Mouse (Mus musculus) heart, embryonic 15.5 days (tissue): ENCODE results near the gene 2610001J05Rik. TPM values are rescaled to one million over a fixed set of nuclear protein-coding genes. Genes with fewer than 3 reads are reported as not detected.
A peak's percentile ranks its signal among the peaks of the same experiment; 100 is the strongest.

Experiments used
- ATAC-seq: fragments of 200-750 bp; cut with Nextera tagmentation; replicated peaks from 2 replicates; pipeline ENCODE4 v1.8.0; 2017; ENCODE audit warnings: low read depth, moderate TSS enrichment; ENCODE audit not compliant: insufficient number of reproducible peaks, insufficient read depth, low FRiP score
- H3K27ac ChIP-seq: fragments of 300-500 bp; sonication (generic); 2 replicates; pipeline ENCODE4 v1.5.1; 2015; ENCODE audit warnings: mild to moderate bottlenecking, inconsistent platforms
- H3K27me3 ChIP-seq: fragments of 300-500 bp; sonication (generic); 2 replicates; pipeline ENCODE4 v1.6.1; 2015; ENCODE audit warnings: inconsistent platforms
- H3K36me3 ChIP-seq: fragments of 300-500 bp; sonication (generic); 2 replicates; pipeline ENCODE4 v1.6.1; 2015; ENCODE audit warnings: mild to moderate bottlenecking, inconsistent platforms
- H3K4me1 ChIP-seq: fragments of 300-500 bp; sonication (generic); replicated peaks from 2 replicates; pipeline ENCODE4 v1.6.1; 2015; ENCODE audit warnings: inconsistent platforms
- H3K4me2 ChIP-seq: fragments of 300-500 bp; sonication (generic); 2 replicates; pipeline ENCODE4 v1.6.1; 2015; ENCODE audit warnings: inconsistent platforms, mild to moderate bottlenecking, moderate library complexity
- H3K4me3 ChIP-seq: fragments of 300-500 bp; sonication (generic); 2 replicates; pipeline ENCODE4 v1.5.1; 2015; ENCODE audit warnings: mild to moderate bottlenecking, inconsistent platforms
- H3K9ac ChIP-seq: fragments of 300-500 bp; sonication (generic); 2 replicates; pipeline ENCODE4 v1.6.1; 2015; ENCODE audit warnings: mild to moderate bottlenecking, inconsistent platforms
- H3K9me3 ChIP-seq: fragments of 300-500 bp; sonication (generic); replicated peaks from 2 replicates; pipeline ENCODE4 v1.6.1; 2016; ENCODE audit warnings: inconsistent platforms
- WGBS: fragments of 180-500 bp; shearing (Covaris S2); methylation state at CpG from one replicate; pipeline ENCODE4 v1.1.7; 2015; ENCODE audit warnings: mixed read lengths; 5-methylcytosine and 5-hydroxymethylcytosine counted together
- polyA plus RNA-seq: library from polyadenylated mRNA; unstranded; fragments of >200 nt; fragmentation: Nextera tagmentation; extraction: Ambion mirVana; gene quantifications from 2 replicates; pipeline ENCODE4 v1.2.1, GENCODE M21; 2015

Gene 2610001J05Rik
- polyA plus RNA-seq: 110 and 118 TPM in 2 replicates

GRCm38 (mm10) chr6:13870919-13871624 lies at the start of gene 2610001J05Rik:
2610001J05Rik (minus strand) TSS chr6:13871518.
- Histone ChIP-seq H3K9ac (peak within 1 kb of the TSS; percentile 76), H3K27ac (peak within 1 kb of the TSS; percentile 90), H3K4me2 (peak within 1 kb of the TSS; percentile 58), H3K36me3 (no peaks in the 10 kb centered on the region; the same call in 1 of the 2 replicates), H3K27me3 (no peaks in the 10 kb centered on the region), H3K4me1 (peaks cover 10% of the 10 kb centered on the region), H3K4me3 (peak within 1 kb of the TSS; percentile 75), H3K9me3 (no peaks in the 10 kb centered on the region)
- ATAC-seq: peak; percentile 100
- under 1% methylated on average over 19 of the region's 19 CpGs for WGBS

- no peaks in the 10 kb centered on the region for H3K9me3 ChIP-seq
- H3K27ac ChIP-seq: no peak overlapping the region
- no peak overlapping the region for H3K4me3 ChIP-seq
- no peaks in the 10 kb centered on the region for H3K27me3 ChIP-seq
- no peaks in the 10 kb centered on the region for H3K4me1 ChIP-seq
- H3K4me2 ChIP-seq: no peak overlapping the region
- WGBS: 83% methylated on average over 10 of the region's 10 CpGs
- no peak overlapping the region for H3K9ac ChIP-seq
- H3K36me3 ChIP-seq: no peaks in the 10 kb centered on the region
- ATAC-seq: no peak
Observed at GRCm38 (mm10) chr6:13909762-13910537, 38.6 kb upstream of the 2610001J05Rik start.

DNA sequence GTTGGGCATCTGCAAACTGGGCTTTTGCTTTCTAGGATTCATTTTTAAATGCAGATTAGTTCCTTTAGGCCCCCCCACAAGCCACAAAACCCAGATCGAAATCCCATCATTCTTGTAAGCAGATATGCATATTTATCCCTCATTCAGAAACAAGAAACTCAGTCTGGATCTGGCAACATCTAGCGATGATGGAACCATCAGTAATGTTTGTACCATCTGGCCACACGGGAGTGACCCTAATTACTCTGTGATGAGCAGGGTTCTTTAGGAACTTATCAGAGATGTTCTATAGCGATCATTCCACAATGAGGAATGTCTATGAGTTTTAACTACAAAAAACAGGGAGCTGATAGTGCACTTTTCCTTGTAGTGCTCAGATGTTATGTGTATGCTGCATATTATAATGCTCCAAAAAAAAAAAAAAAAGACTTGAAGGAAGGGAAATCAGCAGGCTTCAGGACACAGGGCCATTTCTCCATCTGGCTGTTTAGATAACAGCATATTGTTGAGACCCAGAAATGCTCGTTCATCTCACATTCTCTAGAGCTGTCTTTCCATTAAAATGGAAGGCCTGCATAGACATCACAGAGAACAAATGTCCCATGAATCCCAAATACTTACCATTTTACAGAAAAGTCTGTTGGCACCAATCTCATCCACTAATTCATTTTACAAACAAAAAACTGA lies 31.8 kb upstream of the 2610001J05Rik start:
- Histone ChIP-seq H3K4me2 (no peak overlapping the region), H3K4me3 (no peak overlapping the region), H3K4me1 (no peaks in the 10 kb centered on the region), H3K9me3 (no peaks in the 10 kb centered on the region), H3K27ac (no peak overlapping the region), H3K9ac (no peak overlapping the region), H3K27me3 (no peaks in the 10 kb centered on the region), H3K36me3 (no peaks in the 10 kb centered on the region)
- WGBS: 79% methylated on average over 5 of the region's 5 CpGs
- no peak for ATAC-seq

GRCm38 (mm10) chr6:13884877-13885592 lies 13.7 kb upstream of the 2610001J05Rik start:
- Histone ChIP-seq H3K27me3 (no peaks in the 10 kb centered on the region), H3K4me2 (no peak overlapping the region), H3K9me3 (no peaks in the 10 kb centered on the region), H3K4me3 (no peak overlapping the region), H3K9ac (no peak overlapping the region), H3K27ac (no peak overlapping the region), H3K36me3 (no peaks in the 10 kb centered on the region), H3K4me1 (no peaks in the 10 kb centered on the region)
- WGBS: 77% methylated on average over 3 of the region's 3 CpGs
- ATAC-seq: no peak

DNA sequence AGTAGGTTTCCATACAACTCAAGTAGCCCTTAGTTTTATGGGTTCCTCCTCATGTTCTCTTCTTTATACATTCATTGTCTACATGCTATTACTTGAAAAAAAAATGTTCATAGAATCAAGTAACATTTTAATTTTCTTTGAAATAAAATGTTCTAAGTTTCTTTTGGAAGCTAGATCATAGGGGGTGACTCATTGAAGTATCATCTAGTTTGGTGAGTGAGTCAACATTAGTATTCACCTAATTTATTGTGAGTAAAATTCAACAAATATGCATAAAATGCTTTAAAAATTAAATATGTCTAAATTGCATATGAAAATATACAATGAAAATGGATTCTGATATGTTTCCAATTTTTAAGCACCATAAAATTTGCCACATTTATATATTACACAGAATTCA lies 11.6 kb upstream of the 2610001J05Rik start:
- H3K4me1 ChIP-seq: no peaks in the 10 kb centered on the region
- H3K4me2 ChIP-seq: no peak overlapping the region
- ATAC-seq: no peak
- H3K9me3 ChIP-seq: no peaks in the 10 kb centered on the region
- H3K27me3 ChIP-seq: no peaks in the 10 kb centered on the region
- H3K36me3 ChIP-seq: no peaks in the 10 kb centered on the region
- H3K27ac ChIP-seq: no peak overlapping the region
- H3K4me3 ChIP-seq: no peak overlapping the region
- H3K9ac ChIP-seq: no peak overlapping the region

DNA sequence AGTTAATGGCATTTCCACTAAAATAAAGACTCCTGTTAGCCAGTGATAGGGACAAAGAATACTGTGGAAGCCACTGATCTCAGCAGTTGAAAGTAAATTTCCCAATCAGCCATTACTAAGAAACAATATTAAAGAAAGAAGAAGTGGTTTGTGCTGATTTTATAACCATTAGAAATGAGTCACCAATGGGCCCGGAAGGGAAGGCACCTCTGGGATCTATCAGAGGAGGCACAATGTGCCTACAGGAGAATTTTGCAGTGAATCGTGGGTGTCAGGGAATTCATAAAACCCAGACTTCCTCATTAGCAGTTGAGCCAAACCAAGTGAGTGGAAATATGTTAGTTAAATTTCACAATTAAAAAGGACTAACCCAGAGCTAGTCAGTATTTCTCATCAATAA lies 2.6 kb upstream of the 2610001J05Rik start:
- Histone ChIP-seq H3K27me3 (no peaks in the 10 kb centered on the region), H3K9me3 (no peaks in the 10 kb centered on the region), H3K4me3 (no peak overlapping the region), H3K36me3 (no peaks in the 10 kb centered on the region), H3K27ac (no peak overlapping the region), H3K9ac (no peak overlapping the region), H3K4me1 (peaks cover 10% of the 10 kb centered on the region), H3K4me2 (no peak overlapping the region)
- 90% methylated on average over 2 of the region's 2 CpGs for WGBS
- ATAC-seq: no peak

DNA sequence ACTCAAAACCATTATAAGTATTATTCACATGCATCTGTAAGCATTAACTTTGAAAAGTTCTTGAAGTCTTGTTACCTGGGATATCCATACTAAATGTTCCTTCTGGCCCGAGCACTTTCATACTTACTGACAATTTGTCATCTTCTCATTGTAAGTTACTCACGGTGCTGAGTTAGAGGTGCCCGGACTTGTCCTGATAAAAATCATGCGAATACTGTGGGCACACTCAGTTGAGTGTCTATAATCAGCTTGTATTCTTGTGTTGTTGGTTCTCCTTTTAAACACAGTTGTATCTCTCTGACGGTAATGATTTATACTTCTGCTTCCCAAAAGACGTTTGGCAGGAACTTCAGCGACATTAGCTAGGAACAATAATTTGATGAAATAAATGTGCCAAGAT lies 758 bp upstream of the 2610001J05Rik start:
- no peak for ATAC-seq
- peak overlapping the region; percentile 58 for H3K4me2 ChIP-seq

GRCm38 (mm10) chr6:13871625-13871958 lies 274 bp upstream of the 2610001J05Rik start:
- H3K36me3 ChIP-seq: no peaks in the 10 kb centered on the region; the same call in 1 of the 2 replicates
- no peaks in the 10 kb centered on the region for H3K9me3 ChIP-seq
- H3K4me2 ChIP-seq: peak overlapping the region; percentile 58
- peak overlapping the region; percentile 76 for H3K9ac ChIP-seq
- peaks cover 10% of the 10 kb centered on the region for H3K4me1 ChIP-seq
- WGBS: under 1% methylated on average over 7 of the region's 7 CpGs
- H3K27me3 ChIP-seq: no peaks in the 10 kb centered on the region
- peak overlapping the region; percentile 75 for H3K4me3 ChIP-seq
- peak; percentile 68 for ATAC-seq
- peak overlapping the region; percentile 90 for H3K27ac ChIP-seq

More for the DNA sequence above, 758 bp upstream of the 2610001J05Rik start:
- peaks cover 10% of the 10 kb centered on the region for H3K4me1 ChIP-seq
- H3K9me3 ChIP-seq: no peaks in the 10 kb centered on the region
- WGBS: 49% methylated on average over 7 of the region's 7 CpGs
- H3K27me3 ChIP-seq: no peaks in the 10 kb centered on the region
- H3K4me3 ChIP-seq: peak overlapping the region; percentile 75
- no peaks in the 10 kb centered on the region; the same call in 1 of the 2 replicates for H3K36me3 ChIP-seq
- H3K9ac ChIP-seq: peak overlapping the region; percentile 76; the same call in 1 of the 2 replicates
- no peak overlapping the region for H3K27ac ChIP-seq

DNA sequence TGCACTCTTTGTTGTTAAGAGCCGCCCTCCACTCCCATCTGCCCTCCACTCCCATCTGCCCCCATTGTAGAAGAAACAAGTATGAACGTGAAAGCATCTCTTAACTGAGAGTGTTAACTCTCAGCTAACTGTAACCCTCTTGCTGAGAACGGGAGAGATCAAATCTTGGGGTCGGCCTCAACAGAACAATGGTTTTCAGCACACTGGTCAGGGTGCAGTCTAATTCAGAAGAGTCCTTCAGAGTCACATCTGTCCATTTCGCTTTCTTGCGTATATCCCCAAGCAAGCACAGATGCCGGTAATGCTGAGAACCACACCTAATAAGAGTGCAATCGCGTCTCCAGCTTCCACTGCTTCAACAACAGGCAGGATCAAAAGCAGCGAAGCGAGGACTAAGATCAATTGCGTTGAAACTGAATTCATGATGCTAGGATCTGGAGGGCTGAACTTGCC lies 1.0 kb downstream of the 2610001J05Rik start:
- ATAC-seq: no peak
- H3K9ac ChIP-seq: peak overlapping the region; percentile 11; the same call in 1 of the 2 replicates
- H3K36me3 ChIP-seq: no peaks in the 10 kb centered on the region; the same call in 1 of the 2 replicates
- no peaks in the 10 kb centered on the region for H3K27me3 ChIP-seq
- H3K27ac ChIP-seq: 0 out of 2 replicates have a peak overlapping the region, but pooled peaks have one; percentile 0
- WGBS: 45% methylated on average over 12 of the region's 12 CpGs
- H3K4me1 ChIP-seq: peaks cover 10% of the 10 kb centered on the region
- H3K4me3 ChIP-seq: peak overlapping the region; percentile 33
- H3K4me2 ChIP-seq: peak overlapping the region; percentile 58
- no peaks in the 10 kb centered on the region for H3K9me3 ChIP-seq

GRCm38 (mm10) chr6:13860596-13860995 lies 10.7 kb downstream of the 2610001J05Rik start:
- 50% methylated on average over 1 of the region's 1 CpGs for WGBS
- H3K4me1 ChIP-seq: peaks cover 6% of the 10 kb centered on the region; the same call in 1 of the 2 replicates
- H3K27me3 ChIP-seq: no peaks in the 10 kb centered on the region
- no peak for ATAC-seq
- no peaks in the 10 kb centered on the region for H3K36me3 ChIP-seq
- H3K4me3 ChIP-seq: no peak overlapping the region
- H3K9me3 ChIP-seq: no peaks in the 10 kb centered on the region
- no peak overlapping the region for H3K4me2 ChIP-seq
- no peak overlapping the region for H3K9ac ChIP-seq
- H3K27ac ChIP-seq: no peak overlapping the region
